Mouse (Mus musculus) G1E (cell line): ENCODE results near the gene St6galnac3.

Experiments used
- CTCF ChIP-seq: IDR thresholded peaks from 2 replicates; pipeline ENCODE4 v1.5.1; 2012; ENCODE audit warnings: low read depth, low read length, inconsistent platforms, mixed read lengths
- GATA1 ChIP-seq: IDR thresholded peaks from 2 replicates; pipeline ENCODE4 v1.6.1; 2012; ENCODE audit warnings: borderline replicate concordance, low read length, inconsistent platforms, mixed read lengths
- GATA2 ChIP-seq: IDR thresholded peaks from 2 replicates; pipeline ENCODE4 v1.6.1; 2012; ENCODE audit warnings: low read depth, low read length, inconsistent platforms, borderline replicate concordance
- POLR2AphosphoS5 ChIP-seq: IDR thresholded peaks from 2 replicates; pipeline ENCODE4 v1.6.1; 2012; ENCODE audit warnings: low read depth, low read length, inconsistent platforms; ENCODE audit not compliant: insufficient replicate concordance
- TAL1 ChIP-seq: conservative IDR thresholded peaks from 2 replicates; pipeline ENCODE4 v1.6.1; 2012; ENCODE audit warnings: low read depth, low read length, inconsistent platforms, mixed read lengths

DNA sequence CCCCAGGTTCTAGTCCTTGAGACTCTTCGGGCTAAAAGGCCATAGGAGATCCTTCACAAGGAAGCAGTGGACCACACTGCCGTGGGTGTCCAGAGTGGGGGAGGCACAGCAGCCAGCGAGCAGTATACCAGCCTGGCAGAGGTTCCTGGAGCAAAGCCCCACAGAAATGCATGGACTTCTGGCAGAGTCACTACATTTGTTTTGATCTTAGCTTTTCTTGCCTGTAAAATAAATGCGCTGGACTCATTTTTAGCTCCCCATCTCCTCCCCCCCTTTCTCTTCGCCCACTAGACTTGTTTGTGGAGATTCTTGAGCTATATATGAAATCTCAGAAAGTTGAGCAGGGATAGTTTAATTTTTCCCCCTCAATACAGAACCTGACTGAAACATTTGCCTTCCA, 329.6 kb downstream of the St6galnac3 start:
- TF ChIP-seq TAL1, result no peak
- TF ChIP-seq CTCF, result no peak
- no peak for TF ChIP-seq POLR2AphosphoS5
- TF ChIP-seq GATA2, result no peak
- TF ChIP-seq GATA1, result no peak
